In the genomic region with DNA sequence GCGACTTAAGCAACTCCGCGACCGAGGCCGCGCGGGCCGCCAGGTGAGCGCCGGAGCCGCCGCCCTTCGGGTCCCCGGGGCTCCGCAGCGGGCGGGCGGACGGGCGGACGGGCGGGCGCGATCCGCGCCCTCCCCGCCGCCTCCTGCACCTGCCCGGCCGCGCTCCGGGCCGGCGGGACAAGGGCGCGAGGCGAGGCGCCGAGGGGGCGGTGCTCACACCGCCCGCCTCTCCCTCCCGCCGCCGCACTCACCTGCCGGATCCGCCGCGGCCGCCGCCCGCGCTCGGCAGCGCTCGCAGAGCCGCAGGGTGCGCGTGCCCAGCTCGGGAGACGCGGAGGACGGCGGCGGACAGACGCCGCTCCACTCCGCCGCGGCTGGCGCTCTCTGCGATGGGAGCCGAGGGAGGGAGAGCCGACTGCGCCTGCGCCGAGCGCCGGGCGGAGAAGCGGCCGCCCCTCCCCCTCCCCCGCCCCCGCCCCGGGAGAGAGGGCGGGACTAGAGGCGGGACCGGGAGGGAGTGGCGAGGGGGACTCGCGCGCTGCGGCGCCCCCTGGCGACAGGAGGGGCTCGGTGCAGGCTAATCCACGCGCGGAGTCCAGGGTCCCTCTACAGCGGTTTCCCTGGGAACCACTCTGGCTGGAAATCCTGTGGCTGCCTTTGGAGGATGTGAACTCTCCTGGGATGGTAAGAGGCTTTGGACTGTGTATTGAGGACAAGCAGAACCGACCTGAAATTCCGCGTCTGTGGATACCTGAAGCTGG, we compare ENCODE assay signal across 8 mouse cellular contexts. TPM values are rescaled to one million over a fixed set of nuclear protein-coding genes. Genes with fewer than 3 reads are reported as not detected.
A peak's percentile ranks its signal among the peaks of the same experiment; 100 is the strongest.
DNase-seq lines count a peak whose midpoint lies in the region; ATAC-seq and TF ChIP-seq lines count a peak whose summit lies in the region.

A gene (minus strand): TSS at position 761 of the 761 bp plus-strand sequence.

- peak; percentile 89 for ATAC-seq in kidney, embryonic 15.5 days (replicated peaks; ENCODE audit: low FRiP score)
- ATAC-seq in monocyte, adult 5-6 weeks (replicated peaks; ENCODE audit: insufficient number of reproducible peaks, low FRiP score, low TSS enrichment, poor library complexity, severe bottlenecking) = peak; percentile 84

- peak within 1 kb of the TSS; percentile 82 for H3K9ac ChIP-seq in kidney, embryonic 15.5 days

- WGBS in heart, embryonic 10.5 days = 1% methylated on average over 83 of the region's 103 CpGs
- WGBS in kidney, embryonic 15.5 days = under 1% methylated on average over 48 of the region's 103 CpGs

- DNase-seq in 416B (ENCODE audit: low read depth) (peak; percentile 81), liver (peak; percentile 94)
- peak; percentile 95 for DNase-seq in heart, embryonic 10.5 days (ENCODE audit: low spot score)
- DNase-seq in spleen, postnatal 4 days (ENCODE audit: low spot score in 2 of 2) = peak; percentile 90 to 98

- peak within 1 kb of the TSS; percentile 84 for H3K4me2 ChIP-seq in kidney, embryonic 15.5 days

- peak; percentile 57 for TF ChIP-seq CTCF in bone marrow macrophage, adult 2 months (IDR thresholded peaks at IDR 0.05; ENCODE audit: low read depth, low read length)
- peak; percentile 71 for TF ChIP-seq CTCF in embryonic fibroblast, embryonic 13.5 days (IDR thresholded peaks at IDR 0.05; ENCODE audit: borderline replicate concordance, insufficient read depth, low read length)

- peak within 1 kb of the TSS; percentile 86 for H3K4me3 ChIP-seq in bone marrow macrophage, adult 2 months (ENCODE audit: insufficient read depth, low read length)
- H3K4me3 ChIP-seq in embryonic fibroblast, embryonic 13.5 days (ENCODE audit: insufficient read depth, low read length) = peak within 1 kb of the TSS; percentile 82
- peak within 1 kb of the TSS; percentile 91 for H3K4me3 ChIP-seq in heart, embryonic 10.5 days
- H3K4me3 ChIP-seq in kidney, embryonic 15.5 days (replicated peaks) = peak within 1 kb of the TSS; percentile 85

- H3K36me3 ChIP-seq in heart, embryonic 10.5 days = 0 out of 2 replicates have a peak, but pooled peaks cover 7% of the 10 kb centered on the region
- no peaks in the 10 kb centered on the region for H3K36me3 ChIP-seq in kidney, embryonic 15.5 days

- H3K27ac ChIP-seq in bone marrow macrophage, adult 2 months (ENCODE audit: insufficient read depth, low read depth, low read length) = 0 out of 2 replicates have a peak within 1 kb of the TSS, but pooled peaks have one; percentile 7
- H3K27ac ChIP-seq in embryonic fibroblast, embryonic 13.5 days (ENCODE audit: insufficient read depth, low read length) = no peak within 1 kb of the TSS
- peak within 1 kb of the TSS; percentile 93 for H3K27ac ChIP-seq in heart, embryonic 10.5 days
- H3K27ac ChIP-seq in kidney, embryonic 15.5 days = peak within 1 kb of the TSS; percentile 94

- 0 out of 2 replicates have a peak, but pooled peaks cover 2% of the 10 kb centered on the region for H3K4me1 ChIP-seq in bone marrow macrophage, adult 2 months (ENCODE audit: control insufficient read depth, insufficient read depth, low read length)
- peaks cover 6% of the 10 kb centered on the region for H3K4me1 ChIP-seq in embryonic fibroblast, embryonic 13.5 days (ENCODE audit: control insufficient read depth, insufficient read depth, low read length)
- H3K4me1 ChIP-seq in heart, embryonic 10.5 days = peaks cover 39% of the 10 kb centered on the region
- peaks cover 18% of the 10 kb centered on the region for H3K4me1 ChIP-seq in kidney, embryonic 15.5 days

- H3K9me3 ChIP-seq in heart, embryonic 10.5 days = no peaks in the 10 kb centered on the region
- no peaks in the 10 kb centered on the region for H3K9me3 ChIP-seq in kidney, embryonic 15.5 days (replicated peaks)

- no peak for TF ChIP-seq POLR2A in bone marrow macrophage, adult 2 months (IDR thresholded peaks at IDR 0.05; ENCODE audit: borderline replicate concordance, low read depth, low read length)
- peak; percentile 72 for TF ChIP-seq POLR2A in embryonic fibroblast, embryonic 13.5 days (IDR thresholded peaks at IDR 0.05; ENCODE audit: low read depth, low read length)

- no peaks in the 10 kb centered on the region for H3K27me3 ChIP-seq in heart, embryonic 10.5 days (ENCODE audit: insufficient read depth, poor library complexity, severe bottlenecking)
- H3K27me3 ChIP-seq in kidney, embryonic 15.5 days = no peaks in the 10 kb centered on the region

RNA-seq across cellular contexts. Expression of the gene that starts here (rescaled TPM):
- polyA plus RNA-seq in bone marrow macrophage, adult 2 months (2012; ENCODE audit: insufficient read depth, insufficient read length, missing spikeins) = 5.8 and 6.2 TPM in 2 replicates
- polyA plus RNA-seq in embryonic fibroblast, embryonic 13.5 days (2011; ENCODE audit: insufficient read length, low read depth, missing spikeins) = 25.7 and 37.9 TPM in 2 replicates
- polyA plus RNA-seq in heart, embryonic 10.5 days (2016; fragmentation: Nextera tagmentation; extraction: Ambion mirVana) = 46.0 and 61.0 TPM in 2 replicates
- polyA plus RNA-seq in kidney, embryonic 15.5 days (2015; fragmentation: Nextera tagmentation; extraction: Ambion mirVana) = 114 and 121 TPM in 2 replicates
- total RNA-seq in monocyte, adult 5-6 weeks (2017) = 16.6 to 20.8 TPM (median 18.0 TPM) in 3 replicates
